Mouse (Mus musculus) heart, postnatal 0 days (tissue): ENCODE results near the gene Atat1. TPM values are rescaled to one million over a fixed set of nuclear protein-coding genes. Genes with fewer than 3 reads are reported as not detected.
A peak's percentile ranks its signal among the peaks of the same experiment; 100 is the strongest.

Experiments
- ATAC-seq: fragments of 200-750 bp; cut with Nextera tagmentation; 2 replicates; pipeline ENCODE4 v1.8.0; 2017; ENCODE audit warnings: low read depth, moderate number of reproducible peaks, moderate library complexity; ENCODE audit not compliant: insufficient read depth
- DNase-seq: peaks from one replicate; pipeline ENCODE4 v3.0.0-alpha.2; 2016; ENCODE audit warnings: low spot score
- H3K27ac ChIP-seq: fragments of 300-500 bp; sonication (generic); 2 replicates; pipeline ENCODE4 v1.5.1; 2014; ENCODE audit warnings: low read depth, mild to moderate bottlenecking
- H3K27me3 ChIP-seq: fragments of 300-500 bp; sonication (generic); 2 replicates; pipeline ENCODE4 v1.6.1; 2014; ENCODE audit warnings: low read length, mixed read lengths; ENCODE audit not compliant: control insufficient read depth, insufficient read depth
- H3K36me3 ChIP-seq: fragments of 300-500 bp; sonication (generic); replicated peaks from 2 replicates; pipeline ENCODE4 v1.6.1; 2014; ENCODE audit warnings: low read length, mixed read lengths; ENCODE audit not compliant: control insufficient read depth, insufficient read depth
- H3K4me1 ChIP-seq: fragments of 300-500 bp; sonication (generic); 2 replicates; pipeline ENCODE4 v1.6.1; 2014; ENCODE audit warnings: antibody characterized with exemption; ENCODE audit not compliant: control insufficient read depth, insufficient read depth
- H3K4me2 ChIP-seq: fragments of 300-500 bp; sonication (generic); 2 replicates; pipeline ENCODE4 v1.6.1; 2014; ENCODE audit warnings: low read depth, mild to moderate bottlenecking, low read length, moderate library complexity
- H3K4me3 ChIP-seq: fragments of 300-500 bp; sonication (generic); 2 replicates; pipeline ENCODE4 v1.5.1; 2014; ENCODE audit warnings: low read depth, low read length
- H3K9ac ChIP-seq: fragments of 300-500 bp; sonication (generic); replicated peaks from 2 replicates; pipeline ENCODE4 v1.6.1; 2014; ENCODE audit warnings: low read depth, low read length, mixed read lengths
- H3K9me3 ChIP-seq: fragments of 300-500 bp; sonication (generic); replicated peaks from 2 replicates; pipeline ENCODE4 v1.6.1; 2016; ENCODE audit warnings: low read length; ENCODE audit not compliant: control insufficient read depth
- CTCF ChIP-seq: IDR thresholded peaks from 2 replicates; pipeline ENCODE4 v1.5.1; 2016; ENCODE audit warnings: antibody characterized with exemption, control low read depth, low read depth
- EP300 ChIP-seq: IDR thresholded peaks from 2 replicates; pipeline ENCODE4 v1.6.1; 2016; ENCODE audit warnings: antibody characterized with exemption, low read depth
- WGBS: fragments of 180-500 bp; shearing (Covaris S2); extraction: QIAGEN DNeasy Blood & Tissue Kit; methylation state at CpG from one replicate; pipeline ENCODE4 v1.1.7; 2014; 5-methylcytosine and 5-hydroxymethylcytosine counted together
- polyA plus RNA-seq: library from polyadenylated mRNA; unstranded; fragments of >200 nt; fragmentation: Nextera tagmentation; extraction: Ambion mirVana; gene quantifications from 2 replicates; pipeline ENCODE4 v1.2.1, GENCODE M21; 2015
- total RNA-seq: library from RNA; depleted of rRNA; stranded (reverse); fragments of >200 nt; gene quantifications from 2 replicates; pipeline ENCODE4 v1.2.3, GENCODE M21; 2014; ENCODE audit warnings: low replicate concordance

The Atat1 gene
- total and polyA plus RNA-seq, 2 experiments from 2014 or later, result 19.1 to 31.0 TPM

DNA sequence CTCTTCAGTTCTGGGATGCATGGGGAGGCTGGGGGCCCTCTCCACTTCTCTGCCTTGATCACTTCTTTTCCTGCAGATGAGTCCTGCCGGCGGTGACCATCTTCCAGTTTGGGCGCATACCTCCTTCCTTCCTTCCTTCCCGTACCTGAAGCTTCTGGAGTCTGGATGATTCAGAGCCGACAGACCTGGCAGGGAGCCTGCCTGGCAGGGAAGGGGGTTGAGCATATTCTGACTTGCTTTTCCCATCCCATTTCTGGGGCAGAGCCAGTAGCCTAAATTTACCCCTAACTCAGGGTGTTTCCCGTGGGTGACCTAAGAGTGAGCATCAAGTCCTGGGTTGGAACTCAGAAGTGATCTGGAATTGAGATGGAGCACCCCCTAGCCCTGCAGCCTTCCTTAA is 35.2 kb downstream of the Atat1 start:
- peaks cover 8% of the 10 kb centered on the region; the same call in 1 of the 2 replicates for H3K4me1 ChIP-seq
- no peak overlapping the region for H3K4me3 ChIP-seq
- no peak overlapping the region for H3K9ac ChIP-seq
- H3K27ac ChIP-seq, result no peak overlapping the region
- no peaks in the 10 kb centered on the region for H3K9me3 ChIP-seq
- ATAC-seq (no peak), DNase-seq (no peak)
- H3K4me2 ChIP-seq, result no peak overlapping the region
- H3K27me3 ChIP-seq, result no peaks in the 10 kb centered on the region
- 53% methylated on average over 6 of the region's 6 CpGs for WGBS
- TF ChIP-seq CTCF (no peak), EP300 (no peak)
- peaks cover 27% of the 10 kb centered on the region for H3K36me3 ChIP-seq

GRCm38 (mm10) chr17:35873774-35874519 is 35.9 kb downstream of the Atat1 start:
- H3K9ac ChIP-seq, result no peak overlapping the region
- 21% methylated on average over 21 of the region's 21 CpGs for WGBS
- H3K36me3 ChIP-seq, result peaks cover 27% of the 10 kb centered on the region
- H3K27me3 ChIP-seq, result no peaks in the 10 kb centered on the region
- H3K9me3 ChIP-seq, result no peaks in the 10 kb centered on the region
- ATAC-seq (0 out of 2 replicates have a peak, but pooled peaks have one; percentile 45), DNase-seq (peak; percentile 84)
- TF ChIP-seq EP300, result no peak
- TF ChIP-seq CTCF, result peak; percentile 94
- peaks cover 14% of the 10 kb centered on the region for H3K4me1 ChIP-seq
- peak overlapping the region; percentile 39; the same call in 1 of the 2 replicates for H3K27ac ChIP-seq
- H3K4me3 ChIP-seq, result no peak overlapping the region
- peak overlapping the region; percentile 26 for H3K4me2 ChIP-seq

GRCm38 (mm10) chr17:35870884-35871696 is 38.8 kb downstream of the Atat1 start:
- peak overlapping the region; percentile 96 for H3K27ac ChIP-seq
- no peaks in the 10 kb centered on the region for H3K9me3 ChIP-seq
- H3K36me3 ChIP-seq, result peaks cover 24% of the 10 kb centered on the region
- WGBS, result 44% methylated on average over 8 of the region's 8 CpGs
- H3K4me1 ChIP-seq, result peaks cover 14% of the 10 kb centered on the region
- H3K27me3 ChIP-seq, result no peaks in the 10 kb centered on the region
- peak overlapping the region; percentile 77; the same call in 1 of the 2 replicates for H3K9ac ChIP-seq
- ATAC-seq (no peak), DNase-seq (no peak)
- TF ChIP-seq EP300, result no peak
- TF ChIP-seq CTCF, result peak; percentile 57
- H3K4me2 ChIP-seq, result peak overlapping the region; percentile 86
- peak overlapping the region; percentile 66 for H3K4me3 ChIP-seq

GRCm38 (mm10) chr17:35870151-35870883 is 39.6 kb downstream of the Atat1 start:
- H3K4me1 ChIP-seq, result peaks cover 14% of the 10 kb centered on the region
- H3K4me2 ChIP-seq, result peak overlapping the region; percentile 86
- H3K9ac ChIP-seq, result peak overlapping the region; percentile 77; the same call in 1 of the 2 replicates
- 31% methylated on average over 9 of the region's 9 CpGs for WGBS
- TF ChIP-seq EP300 (no peak), CTCF (no peak)
- H3K27ac ChIP-seq, result peak overlapping the region; percentile 96
- peak overlapping the region; percentile 66 for H3K4me3 ChIP-seq
- no peaks in the 10 kb centered on the region for H3K27me3 ChIP-seq
- ATAC-seq (peak; percentile 40), DNase-seq (peak; percentile 65)
- no peaks in the 10 kb centered on the region for H3K9me3 ChIP-seq
- peaks cover 18% of the 10 kb centered on the region for H3K36me3 ChIP-seq
